Mouse (Mus musculus): ENCODE results near the gene Nutf2.

DNA sequence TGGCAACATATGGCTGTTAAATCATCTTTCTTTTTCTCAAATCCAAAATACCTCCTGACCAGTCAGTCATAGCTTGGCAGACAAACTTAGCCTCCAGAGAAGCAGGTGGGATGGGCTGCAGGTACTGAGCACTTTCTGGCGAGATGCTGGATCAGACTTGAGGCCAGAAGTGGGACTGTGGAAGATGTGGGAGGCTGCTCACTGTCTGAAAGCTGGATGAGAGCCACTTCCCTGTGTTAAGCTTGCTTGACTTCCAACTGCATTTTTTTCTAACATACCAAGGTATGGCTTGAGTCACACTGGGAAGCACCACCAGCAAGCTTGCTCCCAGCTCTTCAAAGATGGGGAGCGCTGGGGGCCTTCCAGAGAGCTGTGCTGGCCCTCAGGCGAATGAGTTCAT, 64.7 kb downstream of the Nutf2 start:
- TF ChIP-seq HCFC1 (IDR thresholded peaks at IDR 0.05; ENCODE audit: borderline replicate concordance, insufficient read depth, low read length) (no peak), MAFK (IDR thresholded peaks at IDR 0.05; ENCODE audit: insufficient read depth, low read depth, low read length) (no peak), CHD2 (IDR thresholded peaks at IDR 0.05; ENCODE audit: low read depth, low read length) (no peak)

Data from ES-E14 (cell line).